Mouse (Mus musculus): ENCODE results near the gene Igsf9.

Gene Igsf9

GRCm38 (mm10) chr1:172481540-172482280, at the start of gene Igsf9:
Gene Igsf9 (plus strand): TSS chr1:172481788.
- DNase-seq (ENCODE audit: low read depth, low spot score): peak; percentile 86

GRCm38 (mm10) chr1:172431836-172432586, 49.6 kb upstream of the Igsf9 start:
- DNase-seq (ENCODE audit: low read depth, low spot score): no peak

GRCm38 (mm10) chr1:172432587-172432955, 49.0 kb upstream of the Igsf9 start:
- no peak for DNase-seq (ENCODE audit: low read depth, low spot score)

GRCm38 (mm10) chr1:172433012-172433850, 48.4 kb upstream of the Igsf9 start:
- DNase-seq (ENCODE audit: low read depth, low spot score): no peak

GRCm38 (mm10) chr1:172433851-172434165, 47.8 kb upstream of the Igsf9 start:
- DNase-seq (ENCODE audit: low read depth, low spot score): no peak

DNA sequence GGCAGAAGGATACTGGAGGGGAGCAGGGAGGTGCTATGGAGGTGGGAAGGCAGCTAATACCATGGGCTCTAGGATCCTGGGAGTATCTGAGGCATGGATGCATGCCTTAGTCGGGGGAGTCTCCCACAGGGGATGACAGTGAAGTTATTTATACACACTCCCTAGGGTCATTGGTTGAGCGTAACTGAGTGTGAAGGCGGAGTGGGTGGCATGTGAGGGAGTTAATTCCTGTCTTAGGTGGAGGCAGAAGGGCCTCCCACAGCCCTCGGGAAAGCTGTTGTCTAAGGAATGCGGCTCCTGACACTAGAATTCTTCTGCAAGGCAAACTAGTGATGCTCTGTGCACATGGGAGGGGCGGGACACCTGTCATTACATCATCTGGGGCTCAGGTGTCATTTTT, 44.8 kb upstream of the Igsf9 start:
- no peak for DNase-seq (ENCODE audit: low read depth, low spot score)

DNA sequence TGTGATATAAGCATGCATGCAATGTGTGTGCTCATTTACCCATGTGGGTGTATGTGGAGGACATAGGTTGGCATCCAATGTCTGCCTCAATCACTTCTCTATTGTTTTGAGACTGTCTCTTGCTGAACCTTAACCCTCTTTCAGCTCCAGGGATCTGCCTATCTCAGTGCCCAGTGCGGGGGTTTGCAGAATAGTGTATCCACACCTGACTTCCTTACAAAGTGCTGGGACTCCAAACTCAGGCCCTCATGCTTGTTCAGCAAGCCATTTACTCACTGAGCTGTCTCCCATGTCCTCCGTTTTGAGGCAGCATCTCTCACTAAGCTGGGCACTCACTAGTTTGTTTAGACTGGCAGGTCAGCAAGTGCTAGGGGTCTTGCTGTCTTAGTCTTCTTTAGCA, 43.0 kb upstream of the Igsf9 start:
- DNase-seq (ENCODE audit: low read depth, low spot score): no peak

GRCm38 (mm10) chr1:172440521-172440920, 41.1 kb upstream of the Igsf9 start:
- DNase-seq (ENCODE audit: low read depth, low spot score): no peak

- no peak for DNase-seq (ENCODE audit: low read depth, low spot score)
These were observed 39.6 kb upstream of the Igsf9 start for GRCm38 (mm10) chr1:172441935-172442445.

GRCm38 (mm10) chr1:172450226-172450625, 31.4 kb upstream of the Igsf9 start:
- DNase-seq (ENCODE audit: low read depth, low spot score): no peak

DNA sequence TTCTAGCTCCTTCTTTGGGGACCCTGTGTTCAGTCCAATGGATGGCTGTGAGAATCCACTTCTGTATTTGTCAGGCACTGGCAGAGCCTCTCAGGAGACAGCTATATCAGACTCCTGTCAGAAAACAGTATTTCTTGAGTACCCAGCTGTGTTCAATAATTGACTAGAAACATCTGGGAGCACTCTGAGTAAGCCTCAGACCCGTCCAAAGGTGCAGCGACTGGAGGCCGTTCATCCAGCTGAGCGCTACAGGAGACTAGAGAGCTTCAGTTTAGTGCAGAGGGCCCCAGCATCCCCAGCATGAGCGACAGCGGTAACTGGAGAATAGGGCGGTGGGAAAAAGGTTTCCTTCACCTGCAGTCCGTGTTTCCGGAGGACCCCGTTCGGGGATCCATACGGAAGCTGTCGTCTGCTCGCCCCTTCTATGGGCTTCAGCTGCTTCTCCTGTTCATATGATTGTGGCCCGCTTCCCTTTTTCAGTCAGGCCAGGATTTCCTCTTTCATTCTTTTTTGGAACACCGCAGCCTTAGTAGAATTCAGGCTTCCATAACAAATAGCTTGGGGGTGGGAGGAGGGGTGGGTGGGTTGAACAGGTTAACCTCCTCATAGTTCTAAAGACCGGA, 30.6 kb upstream of the Igsf9 start:
- no peak for DNase-seq (ENCODE audit: low read depth, low spot score)

DNA sequence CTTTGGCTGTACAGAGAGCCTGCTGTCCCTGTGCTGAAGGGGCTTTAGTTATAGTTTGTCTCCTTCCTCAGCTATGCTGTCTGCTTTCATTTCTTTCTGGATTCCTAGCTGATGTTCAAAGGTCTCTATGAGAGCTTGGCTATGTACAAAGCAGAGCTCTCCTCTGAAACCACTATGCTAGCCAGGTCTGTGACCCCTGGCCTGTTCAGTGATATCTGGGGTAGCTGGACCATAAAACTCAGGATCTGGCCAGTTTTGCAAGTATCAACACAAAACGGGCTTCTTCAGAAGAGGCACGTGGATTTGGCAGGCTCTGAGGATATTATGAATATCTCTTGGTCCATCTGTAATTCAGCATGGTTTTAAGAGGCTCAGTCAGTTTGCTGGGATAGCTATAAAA, 28.7 kb upstream of the Igsf9 start:
- no peak for DNase-seq (ENCODE audit: low read depth, low spot score)

- no peak for DNase-seq (ENCODE audit: low read depth, low spot score)
These were observed 27.8 kb upstream of the Igsf9 start for GRCm38 (mm10) chr1:172453810-172454209.

DNA sequence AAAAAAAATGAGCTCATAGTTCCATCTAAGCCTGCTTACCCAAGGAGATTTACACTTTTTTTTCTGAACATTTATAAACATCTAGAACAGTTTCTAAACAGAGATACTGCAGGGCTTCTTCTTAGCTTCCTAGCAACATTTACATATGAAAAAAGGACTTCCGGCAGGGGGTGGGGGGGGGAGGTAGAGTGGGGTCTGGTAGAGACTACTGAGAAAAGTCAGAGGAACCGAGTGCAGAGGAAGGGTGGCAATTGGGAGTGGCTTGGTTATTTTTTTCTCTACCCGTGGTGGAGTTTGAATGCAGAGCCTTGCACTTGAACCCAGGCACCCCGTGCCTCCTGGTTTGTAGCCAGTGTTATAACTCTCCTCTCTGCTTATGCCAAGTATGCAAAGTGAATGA, 26.2 kb upstream of the Igsf9 start:
- DNase-seq (ENCODE audit: low read depth, low spot score): no peak

- DNase-seq (ENCODE audit: low read depth, low spot score): no peak
These were observed 25.4 kb upstream of the Igsf9 start for GRCm38 (mm10) chr1:172456001-172456677.

DNA sequence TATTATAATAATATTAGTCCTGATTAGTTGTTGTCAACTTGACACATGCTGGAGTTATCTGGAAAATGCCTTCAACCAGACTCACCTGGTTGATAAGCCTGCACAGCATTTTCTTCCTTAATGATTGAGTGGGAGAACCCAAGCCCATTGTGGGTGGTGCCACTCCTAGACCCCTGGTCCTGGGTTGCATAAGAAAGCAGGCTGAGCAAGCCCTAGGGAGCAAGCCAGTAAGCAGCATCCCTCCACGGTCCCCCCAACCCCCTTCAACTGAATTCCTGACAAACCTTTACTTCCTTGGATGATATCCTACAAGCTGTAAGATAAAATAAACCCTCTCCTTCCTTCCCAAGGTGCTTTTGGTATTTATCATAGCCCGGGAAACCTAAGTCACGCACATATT, 24.4 kb upstream of the Igsf9 start:
- no peak for DNase-seq (ENCODE audit: low read depth, low spot score)

GRCm38 (mm10) chr1:172458041-172458440, 23.5 kb upstream of the Igsf9 start:
- no peak for DNase-seq (ENCODE audit: low read depth, low spot score)

DNA sequence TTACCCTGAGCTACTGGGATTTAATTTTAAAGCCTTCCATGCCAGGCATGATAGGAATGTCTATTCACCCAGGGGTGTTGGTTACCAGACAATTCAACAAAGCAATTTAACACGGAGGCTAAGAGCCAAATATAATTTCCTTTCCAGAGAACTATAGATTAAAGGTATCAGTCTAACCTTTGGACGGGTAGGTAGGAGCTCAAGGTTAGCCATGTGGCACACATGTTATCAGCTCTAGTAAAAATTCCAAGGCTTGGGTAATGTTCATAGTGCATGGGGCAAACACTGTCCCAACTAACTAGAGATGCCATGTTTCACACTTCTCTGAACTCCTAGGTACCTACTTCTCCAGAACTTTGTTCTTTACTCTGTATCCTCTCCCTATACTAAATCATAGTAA, 20.0 kb upstream of the Igsf9 start:
- no peak for DNase-seq (ENCODE audit: low read depth, low spot score)

DNA sequence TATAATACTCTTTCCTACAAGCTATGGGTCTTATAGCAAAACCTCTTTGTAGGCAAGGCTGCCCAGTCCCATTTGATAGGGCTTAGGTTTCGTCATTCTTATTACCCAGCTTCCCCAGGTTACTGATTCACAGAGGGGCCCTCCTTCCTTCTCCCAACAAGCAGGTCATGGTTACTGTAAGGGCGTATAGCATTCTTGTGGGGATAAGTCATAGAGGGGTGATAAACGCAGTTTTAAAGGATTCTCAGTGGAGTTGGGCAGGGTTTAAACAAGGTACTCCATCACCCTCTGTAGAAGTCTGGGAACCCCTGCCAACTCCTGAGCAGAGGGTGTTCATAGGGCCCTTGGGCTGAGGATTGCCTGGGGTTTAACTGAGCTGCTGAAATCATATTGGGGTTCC, 19.1 kb upstream of the Igsf9 start:
- DNase-seq (ENCODE audit: low read depth, low spot score): no peak

- no peak for DNase-seq (ENCODE audit: low read depth, low spot score)
These were observed 17.9 kb upstream of the Igsf9 start for GRCm38 (mm10) chr1:172463387-172464333.

All from retina, postnatal 7 days (tissue).